Mouse (Mus musculus) MEL (cell line): ENCODE results near the gene Parva.

Experiments
- CHD1 ChIP-seq: IDR thresholded peaks from 2 replicates; pipeline ENCODE4 v1.6.1; 2012; ENCODE audit warnings: low read depth, mild to moderate bottlenecking, inconsistent platforms, low read length, improper control_type of control experiment
- CHD2 ChIP-seq: IDR thresholded peaks from 2 replicates; pipeline ENCODE4 v1.6.1; 2011; ENCODE audit warnings: low read length, improper control_type of control experiment
- CTCF ChIP-seq, 3 experiments: IDR thresholded peaks in 2 of 3; conservative IDR thresholded peaks in 1 of 3; 2 replicates each; pipeline ENCODE4 v1.5.1; 2011 to 2012; ENCODE audit warnings: low read length in 3 of 3, low read depth in 2 of 3, mild to moderate bottlenecking in 2 of 3, improper control_type of control experiment in 1 of 3, inconsistent platforms in 1 of 3, mixed read lengths in 1 of 3, moderate library complexity in 1 of 3; ENCODE audit not compliant: control insufficient read depth in 1 of 3, insufficient read depth in 1 of 3, poor library complexity in 1 of 3, severe bottlenecking in 1 of 3
- EP300 ChIP-seq, 2 experiments: IDR thresholded peaks; 2 replicates each; pipeline ENCODE4 v1.6.1; 2011; ENCODE audit warnings: improper control_type of control experiment in 2 of 2, low read length in 2 of 2, low read depth in 1 of 2, mild to moderate bottlenecking in 1 of 2
- ETS1 ChIP-seq: IDR thresholded peaks from 2 replicates; pipeline ENCODE4 v1.6.1; 2012; ENCODE audit warnings: low read depth, mild to moderate bottlenecking, inconsistent platforms, low read length, improper control_type of control experiment, moderate library complexity
- JUND ChIP-seq: IDR thresholded peaks from 2 replicates; pipeline ENCODE4 v1.6.1; 2011; ENCODE audit warnings: low read depth, mild to moderate bottlenecking, improper control_type of control experiment, low read length
- MAZ ChIP-seq: IDR thresholded peaks from 2 replicates; pipeline ENCODE4 v1.6.1; 2012; ENCODE audit warnings: low read depth, mild to moderate bottlenecking, inconsistent platforms, low read length, improper control_type of control experiment
- MYC ChIP-seq: IDR thresholded peaks from 2 replicates; pipeline ENCODE4 v1.6.1; 2011; ENCODE audit warnings: low read depth, mild to moderate bottlenecking, low read length, improper control_type of control experiment, moderate library complexity
- POLR2A ChIP-seq, 2 experiments: IDR thresholded peaks; 2 replicates each; pipeline ENCODE4 v1.6.1; 2011 to 2012; ENCODE audit warnings: low read length in 2 of 2, mild to moderate bottlenecking in 2 of 2, control low read depth in 1 of 2, improper control_type of control experiment in 1 of 2, low read depth in 1 of 2, moderate library complexity in 1 of 2; ENCODE audit not compliant: control insufficient read depth in 1 of 2, insufficient read depth in 1 of 2, poor library complexity in 1 of 2
- SMC3 ChIP-seq: IDR thresholded peaks from 2 replicates; pipeline ENCODE4 v1.6.1; 2011; ENCODE audit warnings: low read depth, low read length, improper control_type of control experiment
- USF2 ChIP-seq, 2 experiments: IDR thresholded peaks; 2 replicates each; pipeline ENCODE4 v1.6.1; 2011 to 2012; ENCODE audit warnings: improper control_type of control experiment in 2 of 2, low read length in 2 of 2, borderline replicate concordance in 1 of 2, inconsistent platforms in 1 of 2, low read depth in 1 of 2, mild to moderate bottlenecking in 1 of 2; ENCODE audit not compliant: insufficient read depth in 1 of 2
- ZC3H11A ChIP-seq: IDR thresholded peaks from 2 replicates; pipeline ENCODE4 v1.6.1; 2012; ENCODE audit warnings: low read depth, mild to moderate bottlenecking, inconsistent platforms, low read length, improper control_type of control experiment
- ZKSCAN1 ChIP-seq: IDR thresholded peaks from 2 replicates; pipeline ENCODE4 v1.6.1; 2012; ENCODE audit warnings: low read depth, mild to moderate bottlenecking, inconsistent platforms, low read length, improper control_type of control experiment, moderate library complexity
- ZMIZ1 ChIP-seq: IDR thresholded peaks from 2 replicates; pipeline ENCODE4 v1.6.1; 2012; ENCODE audit warnings: low read depth, mild to moderate bottlenecking, inconsistent platforms, low read length, improper control_type of control experiment, moderate library complexity

DNA sequence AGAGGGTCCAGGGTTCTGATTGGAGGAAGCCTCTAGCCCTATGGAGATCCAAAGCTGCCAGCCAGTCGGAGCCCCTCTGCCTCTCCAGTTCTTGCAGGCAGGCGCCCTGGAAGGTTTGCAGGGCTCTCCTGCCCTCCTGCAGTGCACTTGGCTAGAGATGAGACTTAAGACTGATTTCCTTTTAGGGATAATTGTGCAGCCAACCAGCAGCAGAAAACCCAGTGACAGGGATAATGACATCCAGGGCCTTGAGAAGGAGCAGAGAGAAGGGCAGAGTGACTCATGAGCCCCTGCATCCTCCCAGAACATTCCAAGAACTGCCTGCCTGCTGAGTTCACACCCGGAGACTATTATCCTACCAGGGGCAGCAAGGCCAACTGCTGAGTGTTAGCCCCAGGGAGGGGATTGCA is 26.5 kb downstream of the Parva start:
- TF ChIP-seq ZMIZ1 (no peak), CHD1 (no peak), CTCF (IDR thresholded peaks at IDR 0.05 in 2 of 3, conservative IDR thresholded peaks at IDR 0.05 in 1 of 3; ENCODE audit: control insufficient read depth in 1 of 3, insufficient read depth in 1 of 3, low read depth in 2 of 3, low read length in 3 of 3, poor library complexity in 1 of 3, severe bottlenecking in 1 of 3) (no peak), POLR2A (IDR thresholded peaks at IDR 0.05; ENCODE audit: control insufficient read depth in 1 of 2, insufficient read depth in 1 of 2, low read depth in 1 of 2, low read length in 2 of 2, poor library complexity in 1 of 2) (no peak), CHD2 (no peak), MYC (no peak), SMC3 (no peak), MAZ (no peak), ZC3H11A (no peak), ETS1 (no peak), ZKSCAN1 (no peak), EP300 (IDR thresholded peaks at IDR 0.05; ENCODE audit: low read depth in 1 of 2, low read length in 2 of 2) (no peak), USF2 (IDR thresholded peaks at IDR 0.05; ENCODE audit: borderline replicate concordance in 1 of 2, insufficient read depth in 1 of 2, low read depth in 1 of 2, low read length in 2 of 2) (no peak), JUND (no peak)
